Mouse (Mus musculus) stomach, postnatal 0 days (tissue): ENCODE results near the gene Cldnd2.

ENCODE experiments used
- CTCF ChIP-seq: IDR thresholded peaks from 2 replicates; pipeline ENCODE4 v1.5.1; 2016; ENCODE audit warnings: antibody characterized with exemption, low read depth, mild to moderate bottlenecking, moderate library complexity
- EP300 ChIP-seq: optimal IDR thresholded peaks from 2 replicates; pipeline ENCODE3; 2016; ENCODE audit warnings: antibody characterized with exemption

DNA sequence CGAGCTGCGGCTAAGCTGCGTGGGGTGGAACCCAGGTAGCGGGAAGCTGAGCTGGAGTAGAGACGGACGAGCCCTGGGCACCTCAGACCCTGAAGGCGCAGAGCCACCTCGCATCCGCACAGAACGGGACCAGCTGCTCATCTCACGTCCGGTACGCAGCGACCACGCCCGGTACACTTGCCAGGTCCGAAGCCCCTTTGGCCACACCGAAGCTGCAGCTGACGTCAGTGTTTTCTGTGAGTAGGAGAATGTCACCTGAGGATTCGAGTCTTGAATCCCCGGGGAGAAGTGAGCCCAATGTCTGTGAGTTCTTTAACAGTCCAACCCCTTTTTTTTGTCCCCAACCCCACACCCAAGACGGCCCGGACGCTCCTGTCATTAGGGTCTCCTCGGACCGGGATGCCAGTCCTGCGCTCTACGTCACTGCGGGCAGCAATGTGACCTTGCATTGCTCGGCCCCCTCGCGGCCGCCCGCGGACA, 24.3 kb downstream of the Cldnd2 start:
- no peak for TF ChIP-seq CTCF
- TF ChIP-seq EP300, result no peak
